Mouse (Mus musculus) layer of hippocampus, adult 2 months (tissue): ENCODE data around the gene Tpra1. TPM values are rescaled to one million over a fixed set of nuclear protein-coding genes. Genes with fewer than 3 reads are reported as not detected.

Experiments used
- DNase-seq, 2 experiments: peaks; one replicate each; pipeline ENCODE4 v3.0.0; 2022; ENCODE audit warnings: low spot score in 2 of 2
- H3K27ac ChIP-seq: fragments of 200-600 bp; 2 replicates; pipeline ENCODE4 v1.8.1; 2022
- H3K4me3 ChIP-seq: fragments of 200-600 bp; 2 replicates; pipeline ENCODE4 v1.8.1; 2022; ENCODE audit warnings: mild to moderate bottlenecking
- CTCF ChIP-seq: fragments of 200-600 bp; conservative IDR thresholded peaks from 2 replicates; pipeline ENCODE4 v1.8.1; 2022; ENCODE audit warnings: antibody characterized with exemption, mild to moderate bottlenecking, moderate library complexity
- total RNA-seq, 2 experiments: library from RNA; stranded (reverse); gene quantifications; 2 replicates each; pipeline ENCODE4 v1.2.3; 2021

Gene Tpra1
- total RNA-seq, 2 experiments from 2014 or later = 48.6 to 51.1 TPM

GRCm38 (mm10) chr6:88873965-88874867, 27.8 kb upstream of the Tpra1 start:
- TF ChIP-seq CTCF = no peak
- Histone ChIP-seq H3K4me3 (peak overlapping the region; percentile 63), H3K27ac (peak overlapping the region; percentile 69)
- peak in 1 of 2 experiments; percentile 33 for DNase-seq

- H3K27ac ChIP-seq = peak within 1 kb of the TSS; percentile 69
- peak within 1 kb of the TSS; percentile 63 for H3K4me3 ChIP-seq
- no peak for TF ChIP-seq CTCF
- DNase-seq = peak; percentile 83 to 85
Measured at GRCm38 (mm10) chr6:88874868-88875508, 27.1 kb upstream of the Tpra1 start, which contains the start of gene Podxl2. Gene Podxl2 (minus strand): TSS chr6:88875044.

GRCm38 (mm10) chr6:88879471-88879870, 22.6 kb upstream of the Tpra1 start:
- H3K27ac ChIP-seq = no peak overlapping the region
- no peak for DNase-seq
- TF ChIP-seq CTCF = peak; percentile 61
- no peak overlapping the region for H3K4me3 ChIP-seq

- DNase-seq = no peak
- H3K4me3 ChIP-seq = no peak overlapping the region
- TF ChIP-seq CTCF = no peak
- no peak overlapping the region for H3K27ac ChIP-seq
Measured at GRCm38 (mm10) chr6:88881334-88881733, 20.7 kb upstream of the Tpra1 start.

DNA sequence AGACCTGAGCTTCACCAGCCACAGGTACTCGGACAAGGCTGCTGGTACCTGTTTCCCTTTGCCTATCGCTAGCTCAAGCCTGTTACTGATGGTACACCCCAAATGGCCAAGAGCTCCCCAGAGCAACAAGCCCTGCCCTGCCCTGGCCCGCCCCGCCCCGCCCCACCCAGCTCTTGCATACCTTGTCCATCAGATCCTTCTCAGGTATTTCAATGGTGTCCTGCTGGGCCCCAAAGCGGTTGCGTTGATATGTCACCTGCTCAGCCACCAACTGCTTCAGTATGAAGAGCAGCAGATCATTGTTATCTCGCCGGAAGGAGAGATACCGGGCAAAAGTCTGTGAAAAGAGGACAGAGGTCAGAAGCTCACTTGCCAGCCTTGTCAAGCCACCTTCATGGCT, 17.9 kb upstream of the Tpra1 start:
- no peak for DNase-seq
- TF ChIP-seq CTCF = no peak
- Histone ChIP-seq H3K4me3 (no peak overlapping the region), H3K27ac (no peak overlapping the region)

DNA sequence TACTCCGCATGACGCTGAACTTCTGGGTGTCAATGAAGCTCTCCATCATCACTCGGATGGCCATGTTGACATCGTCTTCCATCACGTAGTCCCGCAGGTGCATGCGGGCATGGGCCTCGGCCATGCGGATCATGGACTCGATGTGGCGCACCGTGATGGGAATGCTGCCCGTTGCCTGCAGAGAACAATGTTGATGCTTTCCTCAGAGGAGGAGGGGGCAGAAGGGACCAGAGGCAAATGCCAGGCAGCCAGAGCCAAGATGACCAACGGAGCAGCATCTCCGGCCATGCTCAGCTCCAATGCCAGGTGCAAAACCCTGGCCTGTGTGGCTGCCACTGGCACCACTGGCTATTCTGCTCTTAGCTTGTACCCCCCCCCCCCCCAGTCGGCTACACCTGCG, 17.4 kb upstream of the Tpra1 start:
- DNase-seq = no peak
- no peak for TF ChIP-seq CTCF
- H3K4me3 ChIP-seq = no peak overlapping the region
- no peak overlapping the region for H3K27ac ChIP-seq

GRCm38 (mm10) chr6:88885644-88886416, 16.2 kb upstream of the Tpra1 start:
- no peak for TF ChIP-seq CTCF
- Histone ChIP-seq H3K27ac (no peak overlapping the region), H3K4me3 (no peak overlapping the region)
- no peak for DNase-seq

- Histone ChIP-seq H3K4me3 (no peak overlapping the region), H3K27ac (no peak overlapping the region)
- TF ChIP-seq CTCF = no peak
- DNase-seq = no peak
Measured at GRCm38 (mm10) chr6:88886417-88886967, 15.6 kb upstream of the Tpra1 start.

DNA sequence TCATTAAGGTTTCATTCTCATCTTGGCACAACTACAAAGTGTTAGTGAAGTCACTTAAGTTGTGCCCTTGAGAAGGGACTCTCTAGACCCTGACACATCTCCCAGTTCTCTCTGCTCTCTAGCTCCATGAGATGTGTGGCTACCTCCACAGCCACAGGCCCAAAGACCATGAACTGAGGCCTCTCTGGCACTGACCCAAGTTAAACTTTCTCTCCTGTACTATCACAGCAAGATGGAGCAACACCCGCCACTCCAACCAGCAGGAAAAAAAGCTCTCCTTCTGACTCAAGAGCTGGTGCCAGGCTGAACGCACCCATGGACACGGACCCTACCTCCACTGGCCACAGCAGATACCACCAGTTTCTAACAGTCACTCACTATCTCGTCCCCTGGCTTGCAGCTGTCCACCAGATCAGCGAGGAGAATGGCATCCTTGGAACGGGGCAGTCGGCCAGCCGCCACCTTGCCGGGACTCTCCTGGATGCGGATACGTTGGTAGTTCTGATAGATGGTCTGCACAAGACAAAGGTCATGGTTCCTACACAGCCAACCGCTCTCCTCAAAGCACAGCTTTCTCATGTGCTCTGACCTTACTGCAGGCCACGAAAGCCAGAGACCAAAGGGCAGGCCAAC, 12.5 kb upstream of the Tpra1 start:
- no peak overlapping the region for H3K4me3 ChIP-seq
- H3K27ac ChIP-seq = no peak overlapping the region
- no peak for DNase-seq
- no peak for TF ChIP-seq CTCF

- TF ChIP-seq CTCF = no peak
- H3K4me3 ChIP-seq = no peak overlapping the region
- no peak for DNase-seq
- no peak overlapping the region for H3K27ac ChIP-seq
Measured at GRCm38 (mm10) chr6:88890832-88891231, 11.2 kb upstream of the Tpra1 start.

DNA sequence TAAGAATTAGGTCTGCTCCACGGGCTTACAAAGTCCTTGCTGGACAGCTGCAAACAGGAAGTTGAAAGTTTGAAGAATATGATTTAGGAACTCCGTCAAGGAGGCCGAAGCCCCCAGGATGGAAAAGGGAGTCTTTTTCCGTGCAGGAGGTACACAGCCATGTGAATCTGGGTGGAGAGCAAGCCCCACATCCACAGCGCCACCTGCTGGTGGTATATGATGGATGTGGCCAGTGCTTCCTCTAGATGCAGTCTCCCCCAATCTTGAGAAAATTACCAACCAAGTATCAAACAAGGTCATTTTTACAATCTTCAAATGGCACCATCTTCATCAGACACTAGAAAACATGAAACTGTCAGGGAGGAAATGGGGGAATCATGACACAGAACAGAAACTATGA, 8.5 kb upstream of the Tpra1 start:
- peak; percentile 95 for TF ChIP-seq CTCF
- peak in 1 of 2 experiments; percentile 74 for DNase-seq
- Histone ChIP-seq H3K27ac (no peak overlapping the region), H3K4me3 (no peak overlapping the region)

- Histone ChIP-seq H3K27ac (no peak overlapping the region), H3K4me3 (no peak overlapping the region)
- peak; percentile 34 for TF ChIP-seq CTCF
- no peak for DNase-seq
Measured at GRCm38 (mm10) chr6:88895943-88896342, 6.1 kb upstream of the Tpra1 start.

GRCm38 (mm10) chr6:88897246-88897645, 4.8 kb upstream of the Tpra1 start:
- Histone ChIP-seq H3K4me3 (no peak overlapping the region), H3K27ac (no peak overlapping the region)
- no peak for TF ChIP-seq CTCF
- no peak for DNase-seq
